Mouse (Mus musculus) limb, embryonic 11.5 days (tissue): ENCODE data around the gene Plekhm3. TPM values are rescaled to one million over a fixed set of nuclear protein-coding genes. Genes with fewer than 3 reads are reported as not detected.

Experiments
- ATAC-seq: fragments of 200-750 bp; cut with Nextera tagmentation; 2 replicates; pipeline ENCODE4 v1.8.0; 2017; ENCODE audit warnings: low read depth; ENCODE audit not compliant: insufficient number of reproducible peaks, low FRiP score, low TSS enrichment
- DNase-seq: peaks from one replicate; pipeline ENCODE4 v3.0.0-alpha.2; 2015; ENCODE audit warnings: low spot score
- H3K27ac ChIP-seq: fragments of 300-500 bp; sonication (generic); replicated peaks from 2 replicates; pipeline ENCODE4 v1.5.1; 2014; ENCODE audit warnings: low read depth, mild to moderate bottlenecking, low read length
- H3K27me3 ChIP-seq: fragments of 300-500 bp; sonication (generic); 2 replicates; pipeline ENCODE4 v1.6.1; 2014; ENCODE audit warnings: mild to moderate bottlenecking, low read length, mixed read lengths; ENCODE audit not compliant: control insufficient read depth, insufficient read depth
- H3K36me3 ChIP-seq: fragments of 300-500 bp; sonication (generic); 2 replicates; pipeline ENCODE4 v1.6.1; 2014; ENCODE audit warnings: mild to moderate bottlenecking, low read length, moderate library complexity, mixed read lengths; ENCODE audit not compliant: control insufficient read depth, insufficient read depth
- H3K4me1 ChIP-seq: fragments of 300-500 bp; sonication (generic); 2 replicates; pipeline ENCODE4 v1.6.1; 2014; ENCODE audit warnings: low read length, mixed read lengths; ENCODE audit not compliant: control insufficient read depth, insufficient read depth
- H3K4me2 ChIP-seq: fragments of 300-500 bp; sonication (generic); 2 replicates; pipeline ENCODE4 v1.6.1; 2014; ENCODE audit warnings: low read depth, mild to moderate bottlenecking, moderate library complexity; ENCODE audit not compliant: severe bottlenecking
- H3K4me3 ChIP-seq: fragments of 300-500 bp; sonication (generic); 2 replicates; pipeline ENCODE4 v1.5.1; 2014; ENCODE audit warnings: low read depth, low read length
- H3K9ac ChIP-seq: fragments of 300-500 bp; sonication (generic); 2 replicates; pipeline ENCODE4 v1.6.1; 2014; ENCODE audit warnings: mild to moderate bottlenecking, low read length
- H3K9me3 ChIP-seq: fragments of 300-500 bp; sonication (generic); 2 replicates; pipeline ENCODE4 v1.6.1; 2016; ENCODE audit warnings: low read length; ENCODE audit not compliant: control insufficient read depth
- WGBS: fragments of 180-500 bp; shearing (Covaris S2); extraction: QIAGEN DNeasy Blood & Tissue Kit; methylation state at CpG from one replicate; pipeline ENCODE4 v1.1.7; 2014; 5-methylcytosine and 5-hydroxymethylcytosine counted together
- polyA plus RNA-seq: library from polyadenylated mRNA; unstranded; fragments of >200 nt; fragmentation: Nextera tagmentation; extraction: Ambion mirVana; gene quantifications from 2 replicates; pipeline ENCODE4 v1.2.1, GENCODE M21; 2014

Gene Plekhm3
- polyA plus RNA-seq, 1 experiment from 2014 or later: 7.8 TPM

DNA sequence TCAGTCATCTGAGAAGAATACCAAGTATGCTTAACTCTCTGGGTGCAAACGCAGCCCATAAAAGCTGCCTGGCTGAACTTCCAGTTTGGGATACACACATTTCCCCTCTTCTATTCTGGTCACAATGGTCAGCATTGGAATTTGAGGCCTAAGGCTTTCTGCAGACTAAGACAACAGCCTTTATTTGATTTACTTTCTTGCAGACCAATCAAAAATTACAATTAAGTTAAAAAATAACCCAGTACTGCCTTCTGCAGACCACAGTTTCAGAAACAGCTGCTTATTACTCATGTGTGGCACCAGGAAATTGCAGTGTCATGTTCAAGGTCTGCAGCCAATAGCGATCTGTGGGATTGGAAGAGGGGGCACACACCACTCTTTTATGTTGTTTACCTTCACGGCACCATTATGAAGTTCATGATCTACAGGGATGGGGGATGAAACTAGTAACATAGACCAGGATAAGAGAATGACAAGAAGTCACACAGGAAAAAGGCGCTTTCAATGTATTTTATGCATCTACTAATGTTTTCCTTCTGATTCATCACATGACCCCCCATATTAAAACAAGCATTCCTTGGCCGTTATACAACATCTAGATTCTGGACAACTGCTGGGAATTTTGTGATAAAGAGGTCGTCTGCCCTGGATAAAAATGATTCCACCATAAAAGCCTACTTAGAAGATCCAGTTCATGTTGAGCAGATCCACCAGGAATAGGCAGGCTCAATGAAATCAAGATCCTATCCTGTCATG, 130.1 kb downstream of the Plekhm3 start:
- WGBS: 81% methylated on average over 6 of the region's 6 CpGs
- Histone ChIP-seq H3K4me2 (no peak overlapping the region), H3K27me3 (no peaks in the 10 kb centered on the region), H3K9me3 (no peaks in the 10 kb centered on the region), H3K36me3 (no peaks in the 10 kb centered on the region), H3K27ac (no peak overlapping the region), H3K4me3 (no peak overlapping the region), H3K4me1 (no peaks in the 10 kb centered on the region), H3K9ac (no peak overlapping the region)
- DNase-seq (no peak), ATAC-seq (no peak)

DNA sequence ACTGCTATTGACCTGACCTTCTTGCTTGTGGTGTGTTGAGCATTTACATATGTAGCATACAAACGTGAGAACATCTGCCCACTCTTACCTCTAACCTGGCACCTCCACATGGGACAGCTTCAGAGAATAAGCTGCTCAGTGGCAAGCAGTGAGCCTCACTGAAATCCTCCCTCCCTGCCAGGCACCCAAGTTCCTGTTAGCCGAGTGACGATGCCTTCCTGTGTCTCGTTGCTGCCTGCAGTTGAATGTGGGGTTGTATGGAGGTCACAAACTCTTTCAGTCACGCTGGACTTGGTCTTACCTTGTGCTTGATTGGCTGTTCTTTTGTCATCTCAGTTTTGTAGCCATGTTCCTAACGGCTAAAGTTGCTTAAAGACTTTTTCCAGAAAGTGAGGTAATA, 133.1 kb downstream of the Plekhm3 start:
- DNase-seq (no peak), ATAC-seq (no peak)
- Histone ChIP-seq H3K9ac (no peak overlapping the region), H3K9me3 (no peaks in the 10 kb centered on the region), H3K36me3 (no peaks in the 10 kb centered on the region), H3K27me3 (no peaks in the 10 kb centered on the region), H3K4me2 (no peak overlapping the region), H3K4me1 (no peaks in the 10 kb centered on the region), H3K4me3 (no peak overlapping the region), H3K27ac (no peak overlapping the region)
- 71% methylated on average over 6 of the region's 6 CpGs for WGBS

DNA sequence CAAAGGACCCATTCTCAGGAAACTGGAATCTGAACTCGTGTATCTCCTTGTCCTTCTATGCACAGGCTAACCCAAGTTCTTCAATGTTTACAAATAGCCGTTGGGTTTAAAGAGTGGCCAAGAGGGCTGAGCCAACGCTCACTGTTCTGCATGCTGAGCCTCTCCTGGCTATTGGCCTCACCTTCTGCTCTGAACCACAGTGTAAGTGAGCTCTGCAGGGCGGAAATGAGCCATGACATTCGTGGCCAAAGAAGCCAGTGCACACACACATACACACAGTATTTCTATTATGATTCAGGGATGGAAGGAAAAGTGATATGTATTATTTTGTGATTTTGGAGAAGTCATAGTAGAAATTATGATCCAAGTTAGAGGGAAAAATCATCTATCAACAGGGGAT, 138.9 kb downstream of the Plekhm3 start:
- Histone ChIP-seq H3K4me1 (no peaks in the 10 kb centered on the region), H3K9ac (no peak overlapping the region), H3K4me3 (no peak overlapping the region), H3K4me2 (no peak overlapping the region), H3K27ac (no peak overlapping the region), H3K36me3 (no peaks in the 10 kb centered on the region), H3K9me3 (no peaks in the 10 kb centered on the region), H3K27me3 (no peaks in the 10 kb centered on the region)
- ATAC-seq: no peak
- WGBS: 88% methylated on average over 5 of the region's 5 CpGs
- no peak for DNase-seq

DNA sequence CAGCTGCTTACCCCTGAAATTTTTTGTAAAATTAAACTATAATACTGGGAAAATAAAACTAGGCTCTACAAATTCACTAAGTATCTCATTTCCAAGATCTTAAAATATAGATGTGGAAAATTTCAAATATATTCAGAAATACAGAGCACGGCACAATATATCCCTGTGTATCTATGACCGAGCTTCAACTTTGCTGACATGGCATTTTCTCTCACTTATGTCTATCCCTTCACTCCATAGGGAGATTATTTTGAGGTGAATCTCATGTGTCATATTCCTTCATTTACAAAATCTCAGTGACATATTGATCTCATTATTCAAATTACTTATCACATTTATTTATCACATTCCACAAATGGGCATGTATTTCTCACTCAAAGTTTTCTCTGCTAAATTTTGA, 143.4 kb downstream of the Plekhm3 start:
- no peaks in the 10 kb centered on the region for H3K36me3 ChIP-seq
- WGBS: 98% methylated on average over 2 of the region's 2 CpGs
- H3K27me3 ChIP-seq: no peaks in the 10 kb centered on the region
- DNase-seq (no peak), ATAC-seq (no peak)
- H3K27ac ChIP-seq: no peak overlapping the region
- no peaks in the 10 kb centered on the region for H3K4me1 ChIP-seq
- no peak overlapping the region for H3K4me3 ChIP-seq
- no peaks in the 10 kb centered on the region for H3K9me3 ChIP-seq
- no peak overlapping the region for H3K9ac ChIP-seq
- H3K4me2 ChIP-seq: no peak overlapping the region

DNA sequence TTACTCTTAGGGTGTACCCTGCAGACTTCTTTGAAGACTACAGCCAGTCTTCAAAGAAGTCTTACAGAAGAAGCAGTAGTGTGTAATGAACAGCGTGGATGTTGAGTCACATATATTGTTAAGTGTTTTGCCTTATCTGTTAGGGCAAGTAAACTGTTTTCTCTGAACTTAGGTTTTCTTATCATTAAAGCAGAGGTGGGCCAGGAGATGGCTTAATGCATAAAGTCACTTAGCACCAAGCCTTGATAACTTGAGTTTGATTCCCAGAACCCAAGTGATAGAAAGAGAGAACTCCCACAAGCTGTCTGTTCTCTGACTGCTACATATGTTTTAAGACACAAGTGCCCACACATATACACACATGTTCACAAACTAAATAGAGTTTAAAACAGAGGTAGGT, 144.7 kb downstream of the Plekhm3 start:
- H3K4me2 ChIP-seq: no peak overlapping the region
- no peaks in the 10 kb centered on the region for H3K4me1 ChIP-seq
- H3K4me3 ChIP-seq: no peak overlapping the region
- no peaks in the 10 kb centered on the region for H3K9me3 ChIP-seq
- no peaks in the 10 kb centered on the region for H3K27me3 ChIP-seq
- WGBS: 90% methylated on average over 1 of the region's 1 CpGs
- no peaks in the 10 kb centered on the region for H3K36me3 ChIP-seq
- no peak overlapping the region for H3K9ac ChIP-seq
- DNase-seq (no peak), ATAC-seq (no peak)
- H3K27ac ChIP-seq: no peak overlapping the region

DNA sequence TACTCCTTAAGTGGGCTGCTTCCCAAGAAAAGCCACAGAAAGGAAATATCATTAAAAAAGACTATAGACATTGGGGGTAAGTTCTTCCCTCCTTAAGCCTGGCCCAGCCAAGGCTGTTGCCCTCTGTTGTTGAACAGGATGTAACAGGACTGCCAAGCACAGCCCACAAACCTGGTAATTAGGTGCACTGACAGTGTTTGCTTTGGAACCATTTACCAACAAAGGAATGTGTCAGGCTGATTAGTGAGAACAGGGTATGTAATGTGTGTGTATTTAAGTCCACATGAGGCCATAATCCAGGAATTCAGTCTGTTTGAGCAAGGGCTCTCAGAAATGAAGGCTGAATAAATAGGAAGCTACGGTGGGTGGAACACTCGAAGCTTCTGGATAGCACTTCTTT, 147.5 kb downstream of the Plekhm3 start:
- no peaks in the 10 kb centered on the region for H3K36me3 ChIP-seq
- DNase-seq (no peak), ATAC-seq (no peak)
- H3K9ac ChIP-seq: no peak overlapping the region
- H3K4me3 ChIP-seq: no peak overlapping the region
- 69% methylated on average over 2 of the region's 2 CpGs for WGBS
- H3K27me3 ChIP-seq: no peaks in the 10 kb centered on the region
- no peaks in the 10 kb centered on the region for H3K9me3 ChIP-seq
- H3K4me1 ChIP-seq: no peaks in the 10 kb centered on the region
- H3K4me2 ChIP-seq: no peak overlapping the region
- no peak overlapping the region for H3K27ac ChIP-seq

DNA sequence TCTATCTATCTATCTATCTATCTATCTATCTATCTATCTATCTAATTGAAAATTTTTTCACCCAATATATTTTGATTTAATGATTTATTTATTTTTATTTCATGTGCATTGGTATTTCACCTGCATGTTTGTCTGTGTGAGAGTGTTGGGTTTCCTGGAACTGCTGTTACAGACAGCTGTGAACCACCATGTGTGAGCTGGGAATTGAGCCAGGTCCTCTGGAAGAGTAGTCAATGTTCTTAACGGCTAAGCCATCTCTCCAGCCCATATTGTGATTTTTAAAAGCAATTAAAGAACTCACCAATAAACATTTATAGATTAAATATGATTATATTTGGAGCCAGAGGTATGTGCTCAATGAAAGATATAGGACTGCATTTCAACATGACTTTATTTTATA, 148.9 kb downstream of the Plekhm3 start:
- ATAC-seq (no peak), DNase-seq (no peak)
- no peaks in the 10 kb centered on the region for H3K36me3 ChIP-seq
- WGBS: 81% methylated on average over 1 of the region's 1 CpGs
- H3K9ac ChIP-seq: no peak overlapping the region
- H3K4me1 ChIP-seq: no peaks in the 10 kb centered on the region
- no peak overlapping the region for H3K4me3 ChIP-seq
- no peaks in the 10 kb centered on the region for H3K27me3 ChIP-seq
- no peak overlapping the region for H3K27ac ChIP-seq
- H3K4me2 ChIP-seq: no peak overlapping the region
- no peaks in the 10 kb centered on the region for H3K9me3 ChIP-seq

DNA sequence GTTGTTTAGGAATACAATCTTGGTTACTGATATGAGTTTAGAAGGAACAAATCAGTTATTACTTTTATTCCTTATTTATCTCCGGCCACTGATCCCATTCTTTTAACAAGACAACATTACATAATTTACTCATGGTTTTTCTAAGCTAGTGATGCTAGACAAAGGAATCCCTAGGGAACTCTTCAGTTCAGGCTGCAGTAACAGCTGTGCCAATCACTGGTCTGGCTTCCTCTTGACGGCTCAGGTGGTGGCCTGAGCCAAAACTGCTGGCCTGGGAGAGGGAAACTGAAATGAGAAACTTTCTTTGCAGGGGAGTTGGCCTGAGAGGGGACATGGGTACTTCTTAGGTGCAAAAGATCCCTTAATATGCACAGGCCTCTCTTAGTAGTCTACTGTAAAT, 151.4 kb downstream of the Plekhm3 start:
- Histone ChIP-seq H3K9ac (no peak overlapping the region), H3K36me3 (no peaks in the 10 kb centered on the region), H3K27ac (no peak overlapping the region), H3K9me3 (no peaks in the 10 kb centered on the region), H3K4me1 (no peaks in the 10 kb centered on the region), H3K4me3 (no peak overlapping the region), H3K27me3 (no peaks in the 10 kb centered on the region), H3K4me2 (no peak overlapping the region)
- ATAC-seq (no peak), DNase-seq (no peak)
- WGBS: 51% methylated on average over 2 of the region's 2 CpGs

DNA sequence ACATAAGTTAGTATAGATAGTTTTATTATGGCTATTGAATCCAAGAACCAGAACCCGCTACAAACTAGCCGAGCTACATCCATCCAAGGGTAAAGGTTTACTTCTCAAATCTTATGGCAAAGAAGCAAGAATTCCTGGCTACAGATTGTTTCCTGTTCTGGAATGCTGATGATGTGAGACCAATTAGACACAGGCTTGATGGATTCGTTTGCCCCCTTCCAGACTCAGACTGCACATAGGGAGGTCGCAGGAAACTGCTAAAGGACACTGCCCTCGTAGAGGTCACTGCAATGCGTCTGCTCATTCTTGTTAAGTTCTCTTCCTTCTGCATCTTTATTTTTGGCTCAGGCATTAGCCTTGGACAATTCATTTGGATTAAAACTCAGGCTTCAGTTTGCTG, 154.0 kb downstream of the Plekhm3 start:
- Histone ChIP-seq H3K4me1 (no peaks in the 10 kb centered on the region), H3K4me3 (no peak overlapping the region), H3K9ac (no peak overlapping the region), H3K9me3 (no peaks in the 10 kb centered on the region), H3K36me3 (no peaks in the 10 kb centered on the region), H3K4me2 (no peak overlapping the region), H3K27me3 (no peaks in the 10 kb centered on the region), H3K27ac (no peak overlapping the region)
- no peak for ATAC-seq
- WGBS: 42% methylated on average over 6 of the region's 6 CpGs
- no peak for DNase-seq
